In genomic region chr4:123669696-123670095, GRCm38 (mm10) we compare ENCODE assay signal across 26 mouse cellular contexts. TPM values are rescaled to one million over a fixed set of nuclear protein-coding genes. Genes with fewer than 3 reads are reported as not detected.
DNase-seq lines count a peak whose midpoint lies in the region; ATAC-seq and TF ChIP-seq lines count a peak whose summit lies in the region.
"Had no signal": no experiment of that assay in that cellular context is flagged by ENCODE, and none has a peak within 500 bp of the region (broad histone marks: within the 10 kb centered on the region; RNA-seq: fewer than 3 reads in every experiment).

No protein-coding gene starts in this region.

- no peak for TF ChIP-seq CTCF in forebrain, postnatal 0 days (IDR thresholded peaks at IDR 0.05; ENCODE audit: low read depth)
- no peak for TF ChIP-seq CTCF in midbrain, postnatal 0 days (IDR thresholded peaks at IDR 0.05)

- 0 out of 2 replicates have a peak overlapping the region, but pooled peaks have one; percentile 62 for H3K27ac ChIP-seq in forebrain, postnatal 0 days (ENCODE audit: low read depth, low read length)
- H3K27ac ChIP-seq in forebrain, embryonic 10.5 days, result no peak overlapping the region
- H3K27ac ChIP-seq in kidney, embryonic 15.5 days, result 0 out of 2 replicates have a peak overlapping the region, but pooled peaks have one; percentile 18
- H3K27ac ChIP-seq in kidney, embryonic 14.5 days (ENCODE audit: low read depth, low read length), result no peak overlapping the region
- no peak overlapping the region for H3K27ac ChIP-seq in midbrain, embryonic 11.5 days (ENCODE audit: low read depth, low read length)
- H3K27ac ChIP-seq in midbrain, postnatal 0 days (ENCODE audit: low read depth, low read length), result no peak overlapping the region
- H3K27ac ChIP-seq: embryonic facial prominence, embryonic 15.5 days; gastrocnemius, adult 2 months; hindbrain, embryonic 10.5 days; liver, embryonic 14.5 days; macrophage; neural tube, embryonic 12.5 days had no signal

- WGBS in forebrain, postnatal 0 days, result 72% methylated on average over 6 of the region's 6 CpGs
- WGBS in forebrain, embryonic 10.5 days, result 84% methylated on average over 6 of the region's 6 CpGs
- WGBS in kidney, embryonic 15.5 days, result 63% methylated on average over 6 of the region's 6 CpGs
- WGBS in kidney, embryonic 14.5 days, result 81% methylated on average over 6 of the region's 6 CpGs
- WGBS in midbrain, embryonic 11.5 days, result 65% methylated on average over 6 of the region's 6 CpGs
- WGBS in midbrain, postnatal 0 days, result 50% methylated on average over 6 of the region's 6 CpGs

- no peaks in the 10 kb centered on the region for H3K9me3 ChIP-seq in forebrain, postnatal 0 days (ENCODE audit: low read length)
- no peaks in the 10 kb centered on the region for H3K9me3 ChIP-seq in forebrain, embryonic 10.5 days
- H3K9me3 ChIP-seq in kidney, embryonic 15.5 days (replicated peaks), result no peaks in the 10 kb centered on the region
- no peaks in the 10 kb centered on the region for H3K9me3 ChIP-seq in kidney, embryonic 14.5 days (ENCODE audit: control insufficient read depth, low read length)
- no peaks in the 10 kb centered on the region for H3K9me3 ChIP-seq in midbrain, embryonic 11.5 days (ENCODE audit: control insufficient read depth, low read length)
- H3K9me3 ChIP-seq in midbrain, postnatal 0 days (ENCODE audit: low read length), result no peaks in the 10 kb centered on the region
- H3K9me3 ChIP-seq: embryonic facial prominence, embryonic 15.5 days; G1E; hindbrain, embryonic 10.5 days; neural tube, embryonic 12.5 days had no signal

- no peak overlapping the region for H3K4me3 ChIP-seq in forebrain, postnatal 0 days (ENCODE audit: low read depth, low read length)
- H3K4me3 ChIP-seq in forebrain, embryonic 10.5 days, result no peak overlapping the region
- no peak overlapping the region for H3K4me3 ChIP-seq in kidney, embryonic 15.5 days (replicated peaks)
- no peak overlapping the region for H3K4me3 ChIP-seq in kidney, embryonic 14.5 days (ENCODE audit: low read length)
- no peak overlapping the region for H3K4me3 ChIP-seq in midbrain, embryonic 11.5 days (ENCODE audit: low read depth, low read length)
- H3K4me3 ChIP-seq in midbrain, postnatal 0 days (ENCODE audit: low read depth, low read length), result no peak overlapping the region
- H3K4me3 ChIP-seq: embryonic facial prominence, embryonic 15.5 days; gastrocnemius, adult 2 months; hindbrain, embryonic 10.5 days; neural tube, embryonic 12.5 days had no signal

- no peak for ATAC-seq in forebrain, postnatal 0 days
- ATAC-seq in kidney, embryonic 15.5 days (replicated peaks; ENCODE audit: low FRiP score), result no peak
- ATAC-seq in kidney, embryonic 14.5 days (ENCODE audit: low FRiP score, low TSS enrichment), result no peak
- ATAC-seq in midbrain, embryonic 11.5 days (ENCODE audit: low FRiP score), result no peak
- ATAC-seq in midbrain, postnatal 0 days (ENCODE audit: low FRiP score), result no peak
- ATAC-seq: activated CD4-positive, CD25-positive, alpha-beta regulatory T cell, adult 4 months; inflammation-experienced regulatory T-cells, adult 6 months; Patski had no signal

- no peak overlapping the region for H3K4me2 ChIP-seq in forebrain, postnatal 0 days (ENCODE audit: low read depth)
- no peak overlapping the region for H3K4me2 ChIP-seq in kidney, embryonic 15.5 days
- H3K4me2 ChIP-seq in kidney, embryonic 14.5 days (replicated peaks; ENCODE audit: low read depth, low read length), result no peak overlapping the region
- no peak overlapping the region for H3K4me2 ChIP-seq in midbrain, embryonic 11.5 days
- no peak overlapping the region for H3K4me2 ChIP-seq in midbrain, postnatal 0 days (ENCODE audit: low read depth, low read length, poor library complexity, severe bottlenecking)
- H3K4me2 ChIP-seq: embryonic facial prominence, embryonic 15.5 days; neural tube, embryonic 12.5 days had no signal

- H3K27me3 ChIP-seq in forebrain, postnatal 0 days (ENCODE audit: insufficient read depth, low read length), result no peaks in the 10 kb centered on the region
- no peaks in the 10 kb centered on the region for H3K27me3 ChIP-seq in forebrain, embryonic 10.5 days (ENCODE audit: poor library complexity, severe bottlenecking)
- H3K27me3 ChIP-seq in kidney, embryonic 15.5 days, result no peaks in the 10 kb centered on the region
- no peaks in the 10 kb centered on the region for H3K27me3 ChIP-seq in kidney, embryonic 14.5 days (ENCODE audit: control insufficient read depth, insufficient read depth, low read length)
- no peaks in the 10 kb centered on the region for H3K27me3 ChIP-seq in midbrain, embryonic 11.5 days (ENCODE audit: control insufficient read depth, insufficient read depth, low read length)
- H3K27me3 ChIP-seq in midbrain, postnatal 0 days (ENCODE audit: insufficient read depth, low read length), result no peaks in the 10 kb centered on the region
- H3K27me3 ChIP-seq: embryonic facial prominence, embryonic 15.5 days; neural tube, embryonic 12.5 days; Patski had no signal

- no peak overlapping the region for H3K9ac ChIP-seq in forebrain, postnatal 0 days
- no peak overlapping the region for H3K9ac ChIP-seq in kidney, embryonic 15.5 days
- H3K9ac ChIP-seq in kidney, embryonic 14.5 days (ENCODE audit: low read depth, low read length), result no peak overlapping the region
- H3K9ac ChIP-seq in midbrain, embryonic 11.5 days (ENCODE audit: low read length), result peak overlapping the region; percentile 5; the same call in 1 of the 2 replicates
- H3K9ac ChIP-seq in midbrain, postnatal 0 days (replicated peaks; ENCODE audit: low read length, poor library complexity, severe bottlenecking), result no peak overlapping the region
- H3K9ac ChIP-seq: embryonic facial prominence, embryonic 15.5 days; liver, embryonic 14.5 days; neural tube, embryonic 12.5 days had no signal

- peaks cover 13% of the 10 kb centered on the region; the same call in 1 of the 2 replicates for H3K36me3 ChIP-seq in forebrain, postnatal 0 days (ENCODE audit: insufficient read depth)
- H3K36me3 ChIP-seq in forebrain, embryonic 10.5 days (replicated peaks), result peaks cover 16% of the 10 kb centered on the region; the same call in 1 of the 2 replicates
- no peaks in the 10 kb centered on the region for H3K36me3 ChIP-seq in kidney, embryonic 15.5 days
- H3K36me3 ChIP-seq in kidney, embryonic 14.5 days (ENCODE audit: control insufficient read depth, insufficient read depth, low read length), result no peaks in the 10 kb centered on the region
- H3K36me3 ChIP-seq in midbrain, embryonic 11.5 days (ENCODE audit: control insufficient read depth, insufficient read depth, low read length), result no peaks in the 10 kb centered on the region
- H3K36me3 ChIP-seq in midbrain, postnatal 0 days (ENCODE audit: insufficient read depth, low read length), result peaks cover 13% of the 10 kb centered on the region; the same call in 1 of the 2 replicates
- H3K36me3 ChIP-seq: G1E; neural tube, embryonic 12.5 days had no signal

- H3K4me1 ChIP-seq in forebrain, postnatal 0 days (ENCODE audit: insufficient read depth), result peaks cover 23% of the 10 kb centered on the region
- H3K4me1 ChIP-seq in forebrain, embryonic 10.5 days, result peaks cover 51% of the 10 kb centered on the region
- peaks cover 22% of the 10 kb centered on the region for H3K4me1 ChIP-seq in kidney, embryonic 15.5 days
- peaks cover 11% of the 10 kb centered on the region for H3K4me1 ChIP-seq in kidney, embryonic 14.5 days (ENCODE audit: control insufficient read depth, insufficient read depth, low read length)
- H3K4me1 ChIP-seq in midbrain, embryonic 11.5 days (ENCODE audit: control insufficient read depth, insufficient read depth, low read length), result peaks cover 35% of the 10 kb centered on the region
- peaks cover 17% of the 10 kb centered on the region for H3K4me1 ChIP-seq in midbrain, postnatal 0 days (ENCODE audit: insufficient read depth, low read length)

- DNase-seq in forebrain, postnatal 0 days, result no peak
- no peak for DNase-seq in forebrain, embryonic 10.5 days (ENCODE audit: extremely low spot score, low spot score)
- no peak for DNase-seq in midbrain, embryonic 11.5 days (ENCODE audit: low spot score, missing footprints)
- no peak for DNase-seq in midbrain, postnatal 0 days (ENCODE audit: low spot score)
- DNase-seq in R1 (ENCODE audit: low read depth, low spot score), result peak; percentile 72
- no peak for DNase-seq in cerebellum, adult 18-20 months
- DNase-seq: adrenal gland, postnatal 10 days; cerebellum, adult 9-11 months; gastrocnemius, adult 2 months; heart, postnatal 10 days; kidney, adult 18-20 months; kidney, postnatal 10 days; retina, postnatal 1 day; thymus, adult 18-20 months; thymus, postnatal 36 days had no signal

RNA-seq across cellular contexts. Expression of gene Macf1, which starts 14.5 kb away (rescaled TPM):
- total RNA-seq in forebrain, postnatal 0 days (2014; rRNA removed), result 278 and 345 TPM in 2 replicates
- polyA plus RNA-seq in forebrain, postnatal 0 days (2015; fragmentation: Nextera tagmentation; extraction: Ambion mirVana), result 42.9 and 58.2 TPM in 2 replicates
- polyA plus RNA-seq in forebrain, embryonic 10.5 days (2016; fragmentation: Nextera tagmentation; extraction: Ambion mirVana), result 43.8 and 50.2 TPM in 2 replicates
- 38.1 and 41.2 TPM in 2 replicates for polyA plus RNA-seq in kidney, embryonic 15.5 days (2015; fragmentation: Nextera tagmentation; extraction: Ambion mirVana)
- 59.2 and 89.2 TPM in 2 replicates for polyA plus RNA-seq in kidney, embryonic 14.5 days (2014; fragmentation: Nextera tagmentation; extraction: Ambion mirVana)
- polyA plus RNA-seq in midbrain, embryonic 11.5 days (2014; fragmentation: Nextera tagmentation; extraction: Ambion mirVana), result 74.6 and 78.0 TPM in 2 replicates
- 338 and 390 TPM in 2 replicates for total RNA-seq in midbrain, postnatal 0 days (2014; rRNA removed)
- 59.7 and 73.3 TPM in 2 replicates for polyA plus RNA-seq in midbrain, postnatal 0 days (2015; fragmentation: Nextera tagmentation; extraction: Ambion mirVana)

RNA-seq across cellular contexts. Expression of gene Ndufs5, which starts 48.3 kb away (rescaled TPM):
- 161 and 279 TPM in 2 replicates for total RNA-seq in forebrain, postnatal 0 days (2014; rRNA removed)
- 536 and 634 TPM in 2 replicates for polyA plus RNA-seq in forebrain, postnatal 0 days (2015; fragmentation: Nextera tagmentation; extraction: Ambion mirVana)
- polyA plus RNA-seq in forebrain, embryonic 10.5 days (2016; fragmentation: Nextera tagmentation; extraction: Ambion mirVana), result 299 and 315 TPM in 2 replicates
- polyA plus RNA-seq in kidney, embryonic 15.5 days (2015; fragmentation: Nextera tagmentation; extraction: Ambion mirVana), result 314 and 337 TPM in 2 replicates
- 321 and 417 TPM in 2 replicates for polyA plus RNA-seq in kidney, embryonic 14.5 days (2014; fragmentation: Nextera tagmentation; extraction: Ambion mirVana)
- polyA plus RNA-seq in midbrain, embryonic 11.5 days (2014; fragmentation: Nextera tagmentation; extraction: Ambion mirVana), result 301 and 315 TPM in 2 replicates
- total RNA-seq in midbrain, postnatal 0 days (2014; rRNA removed), result 141 and 145 TPM in 2 replicates
- polyA plus RNA-seq in midbrain, postnatal 0 days (2015; fragmentation: Nextera tagmentation; extraction: Ambion mirVana), result 588 and 616 TPM in 2 replicates

Comparison
In these comparisons a context has a peak if more than half of its experiments do, and no peak if none do; other contexts are left out.
1. H3K27ac ChIP-seq: peak in forebrain, postnatal 0 days (single experiment) and kidney, embryonic 15.5 days (single experiment); none in forebrain, embryonic 10.5 days (single experiment), kidney, embryonic 14.5 days (single experiment), midbrain, embryonic 11.5 days (single experiment) and midbrain, postnatal 0 days (single experiment).